In genomic region chr14:100284119-100284860, GRCm38 (mm10) we compare ENCODE assay signal across 8 mouse cellular contexts. TPM values are rescaled to one million over a fixed set of nuclear protein-coding genes. Genes with fewer than 3 reads are reported as not detected.
DNase-seq lines count a peak whose midpoint lies in the region; ATAC-seq and TF ChIP-seq lines count a peak whose summit lies in the region.

Gene Klf12 (minus strand): TSS chr14:100284679.

- peak within 1 kb of the TSS; percentile 96 for H3K27ac ChIP-seq in embryonic facial prominence, embryonic 10.5 days (replicated peaks)
- peak within 1 kb of the TSS; percentile 93 for H3K27ac ChIP-seq in heart, adult 2 months
- H3K27ac ChIP-seq in kidney, adult 2 months (ENCODE audit: insufficient read depth, low read depth, low read length): peak within 1 kb of the TSS; percentile 80
- peak within 1 kb of the TSS; percentile 96 for H3K27ac ChIP-seq in limb, embryonic 11.5 days (replicated peaks; ENCODE audit: low read depth, low read length)
- H3K27ac ChIP-seq in midbrain, embryonic 13.5 days: peak within 1 kb of the TSS; percentile 97

- DNase-seq in adrenal gland, adult 8-10 months: peak; percentile 78
- peak; percentile 95 for DNase-seq in embryonic facial prominence, embryonic 10.5 days (ENCODE audit: low spot score)
- peak in 1 of 2 experiments; percentile 87 for DNase-seq in heart, adult 2 months
- DNase-seq in kidney, adult 2 months: peak; percentile 88
- DNase-seq in limb, embryonic 11.5 days (ENCODE audit: low spot score): peak; percentile 95
- peak; percentile 26 for DNase-seq in spleen, adult 12 weeks (ENCODE audit: low spot score)
- no peak for DNase-seq in MN1 (ENCODE audit: low spot score)

- peaks cover 3% of the 10 kb centered on the region; the same call in 1 of the 2 replicates for H3K79me2 ChIP-seq in heart, adult 2 months (replicated peaks; ENCODE audit: control insufficient read depth, insufficient read depth, low read length)

- H3K4me2 ChIP-seq in limb, embryonic 11.5 days (ENCODE audit: low read depth, severe bottlenecking): peak within 1 kb of the TSS; percentile 72
- peak within 1 kb of the TSS; percentile 86 for H3K4me2 ChIP-seq in midbrain, embryonic 13.5 days (replicated peaks)

- intact Hi-C loops in heart, adult 2 months (cut with DNase I): loop anchor here (1.0 to 10.0 kb wide), 5 partner anchors 51 to 331 kb away; no protein-coding TSS in a partner anchor

- peak; percentile 50; the same call in 1 of the 2 replicates for TF ChIP-seq EP300 in heart, adult 2 months (IDR thresholded peaks at IDR 0.05; ENCODE audit: insufficient read depth, low read depth, low read length)

- TF ChIP-seq CTCF in heart, adult 2 months (IDR thresholded peaks at IDR 0.05): no peak
- no peak for TF ChIP-seq CTCF in kidney, adult 2 months (conservative IDR thresholded peaks at IDR 0.05; ENCODE audit: insufficient read depth, insufficient read length, low read depth, low read length)

- peak within 1 kb of the TSS; percentile 68 for H3K9ac ChIP-seq in heart, adult 2 months (ENCODE audit: low read depth, low read length)
- H3K9ac ChIP-seq in limb, embryonic 11.5 days (ENCODE audit: low read length): peak within 1 kb of the TSS; percentile 79
- H3K9ac ChIP-seq in midbrain, embryonic 13.5 days (replicated peaks): peak within 1 kb of the TSS; percentile 85

- peaks cover 9% of the 10 kb centered on the region for H3K36me3 ChIP-seq in embryonic facial prominence, embryonic 10.5 days (replicated peaks)
- peaks cover 5% of the 10 kb centered on the region; the same call in 1 of the 2 replicates for H3K36me3 ChIP-seq in heart, adult 2 months (ENCODE audit: control insufficient read depth, insufficient read depth, low read length)
- H3K36me3 ChIP-seq in kidney, adult 2 months (ENCODE audit: control insufficient read depth, insufficient read depth, low read length): no peaks in the 10 kb centered on the region
- no peaks in the 10 kb centered on the region for H3K36me3 ChIP-seq in limb, embryonic 11.5 days (ENCODE audit: control insufficient read depth, insufficient read depth, low read length)
- H3K36me3 ChIP-seq in midbrain, embryonic 13.5 days: no peaks in the 10 kb centered on the region

- peaks cover 7% of the 10 kb centered on the region; the same call in 1 of the 2 replicates for H3K9me3 ChIP-seq in embryonic facial prominence, embryonic 10.5 days
- H3K9me3 ChIP-seq in limb, embryonic 11.5 days (ENCODE audit: control insufficient read depth, low read length): no peaks in the 10 kb centered on the region; the same call in 1 of the 2 replicates
- H3K9me3 ChIP-seq in midbrain, embryonic 13.5 days: 0 out of 2 replicates have a peak, but pooled peaks cover 6% of the 10 kb centered on the region

- peak within 1 kb of the TSS; percentile 78 for H3K4me3 ChIP-seq in embryonic facial prominence, embryonic 10.5 days
- H3K4me3 ChIP-seq in heart, adult 2 months: peak within 1 kb of the TSS; percentile 87
- H3K4me3 ChIP-seq in kidney, adult 2 months (ENCODE audit: insufficient read depth, low read depth, low read length): peak within 1 kb of the TSS; percentile 83
- peak within 1 kb of the TSS; percentile 46 for H3K4me3 ChIP-seq in limb, embryonic 11.5 days (ENCODE audit: low read depth, low read length)
- H3K4me3 ChIP-seq in midbrain, embryonic 13.5 days (replicated peaks): peak within 1 kb of the TSS; percentile 51

- H3K27me3 ChIP-seq in embryonic facial prominence, embryonic 10.5 days (replicated peaks; ENCODE audit: low read depth, poor library complexity, severe bottlenecking): peaks cover 7% of the 10 kb centered on the region
- H3K27me3 ChIP-seq in heart, adult 2 months (ENCODE audit: control insufficient read depth, insufficient read depth, low read length): no peaks in the 10 kb centered on the region
- H3K27me3 ChIP-seq in kidney, adult 2 months (replicated peaks; ENCODE audit: control insufficient read depth, insufficient read depth, low read length): no peaks in the 10 kb centered on the region
- no peaks in the 10 kb centered on the region for H3K27me3 ChIP-seq in limb, embryonic 11.5 days (ENCODE audit: control insufficient read depth, insufficient read depth, low read length)
- no peaks in the 10 kb centered on the region for H3K27me3 ChIP-seq in midbrain, embryonic 13.5 days

- peaks cover 50% of the 10 kb centered on the region for H3K4me1 ChIP-seq in embryonic facial prominence, embryonic 10.5 days
- no peaks in the 10 kb centered on the region; the same call in 1 of the 2 replicates for H3K4me1 ChIP-seq in heart, adult 2 months (ENCODE audit: control insufficient read depth, insufficient read depth, low read length)
- H3K4me1 ChIP-seq in kidney, adult 2 months (ENCODE audit: control insufficient read depth, insufficient read depth, low read length): 0 out of 2 replicates have a peak, but pooled peaks cover 7% of the 10 kb centered on the region
- H3K4me1 ChIP-seq in limb, embryonic 11.5 days (ENCODE audit: control insufficient read depth, insufficient read depth, low read length): peaks cover 9% of the 10 kb centered on the region
- peaks cover 33% of the 10 kb centered on the region for H3K4me1 ChIP-seq in midbrain, embryonic 13.5 days (replicated peaks)

- peak; percentile 67 for TF ChIP-seq POLR2A in heart, adult 2 months (IDR thresholded peaks at IDR 0.05; ENCODE audit: insufficient read depth, low read depth, low read length)
- no peak for TF ChIP-seq POLR2A in kidney, adult 2 months (IDR thresholded peaks at IDR 0.05; ENCODE audit: low read depth, low read length)

- WGBS in embryonic facial prominence, embryonic 10.5 days: under 1% methylated on average over 40 of the region's 40 CpGs
- WGBS in heart, adult 2 months: under 1% methylated on average over 40 of the region's 40 CpGs
- under 1% methylated on average over 40 of the region's 40 CpGs for WGBS in kidney, adult 2 months
- 0% methylated on average over 30 of the region's 40 CpGs for WGBS in limb, embryonic 11.5 days
- under 1% methylated on average over 30 of the region's 40 CpGs for WGBS in midbrain, embryonic 13.5 days

- ATAC-seq in limb, embryonic 11.5 days (ENCODE audit: insufficient number of reproducible peaks, low FRiP score, low TSS enrichment, low read depth): peak; percentile 85
- ATAC-seq in midbrain, embryonic 13.5 days: peak; percentile 91

RNA-seq across cellular contexts. Expression of gene Klf12, which starts in this region (rescaled TPM):
- 10 to 100 TPM; 23.8 to 38.4 (median 26.1) TPM for total RNA-seq in adrenal gland, adult 8-10 months (2022)
- polyA plus RNA-seq in embryonic facial prominence, embryonic 10.5 days (2016; fragmentation: Nextera tagmentation; extraction: Ambion mirVana): 20.3 and 21.3 TPM in 2 replicates
- 10 to 100 TPM; 15.3 to 15.8 TPM for total RNA-seq in heart, adult 2 months (2021)
- 8.6 and 14.6 TPM in 2 replicates for polyA plus RNA-seq in heart, adult 2 months (2012; rRNA removed)
- polyA plus RNA-seq in kidney, adult 2 months (2012; rRNA removed): 10.4 and 11.0 TPM in 2 replicates
- 33.3 and 34.0 TPM in 2 replicates for polyA plus RNA-seq in limb, embryonic 11.5 days (2014; fragmentation: Nextera tagmentation; extraction: Ambion mirVana)
- 58.9 and 66.1 TPM in 2 replicates for polyA plus RNA-seq in midbrain, embryonic 13.5 days (2015; fragmentation: Nextera tagmentation; extraction: Ambion mirVana)
